Mouse (Mus musculus): Measurements from ENCODE around the gene Setd4.
A peak's percentile ranks its signal among the peaks of the same experiment; 100 is the strongest.

The Setd4 gene

DNA sequence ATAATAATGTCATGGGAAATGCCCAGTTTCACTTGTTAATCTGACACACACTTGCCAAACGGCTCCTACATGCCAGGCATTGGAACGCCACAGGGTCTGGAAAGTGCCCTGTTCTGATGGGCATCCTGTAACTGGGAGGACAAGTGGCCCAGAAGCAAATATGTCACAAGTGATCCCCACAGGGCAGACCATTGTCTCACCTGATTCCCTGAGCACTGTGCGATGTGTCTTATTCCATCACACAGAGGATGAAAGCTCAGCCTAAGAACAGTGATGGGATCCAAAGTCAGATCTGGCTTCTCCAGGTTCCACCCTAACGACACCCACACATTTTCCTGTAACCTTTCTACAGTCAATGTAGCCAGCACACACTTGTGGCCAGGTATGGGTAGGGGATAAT is 58.9 kb downstream of the Setd4 start:
- no peak for DNase-seq (ENCODE audit: low spot score)

- peak; percentile 59 for DNase-seq (ENCODE audit: low spot score)
These were observed 60.2 kb downstream of the Setd4 start for GRCm38 (mm10) chr16:93543704-93544103.

GRCm38 (mm10) chr16:93539891-93540290 is 64.0 kb downstream of the Setd4 start:
- no peak for DNase-seq (ENCODE audit: low spot score)

DNA sequence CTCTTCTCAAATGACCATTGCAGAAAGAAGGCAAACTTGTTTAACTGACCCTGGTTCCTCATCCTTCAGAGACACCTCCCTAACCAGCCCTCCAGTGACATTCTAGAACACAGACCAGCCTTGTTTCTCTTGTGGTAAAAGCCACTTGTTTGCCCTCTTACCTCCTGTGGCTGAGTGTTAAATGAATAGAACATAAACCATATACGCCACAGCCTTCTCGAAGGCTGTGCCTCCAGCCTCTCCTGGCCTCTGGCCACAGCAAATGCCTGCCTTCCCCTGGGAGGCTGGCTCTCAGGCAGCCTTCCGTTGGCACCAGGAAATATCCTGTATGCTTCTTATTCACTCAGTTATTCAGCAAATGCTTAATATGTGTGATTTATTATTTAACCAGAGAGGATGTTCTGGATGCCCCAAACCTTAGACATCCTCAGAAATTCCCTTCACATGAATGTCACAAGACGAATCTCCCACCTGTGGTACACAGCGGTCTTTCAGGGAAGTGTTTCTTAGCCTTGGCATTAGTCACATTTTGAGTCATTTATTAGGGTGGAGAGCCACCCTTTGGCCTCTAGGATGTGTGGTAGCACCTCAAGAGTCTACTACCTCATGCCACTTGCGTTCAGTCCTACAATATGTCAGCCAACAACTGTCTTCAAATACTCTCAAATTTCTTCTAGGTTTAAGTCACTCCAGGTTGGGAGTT is 68.6 kb downstream of the Setd4 start:
- no peak for DNase-seq (ENCODE audit: low spot score)
